Mouse (Mus musculus) thymus, adult 2 months (tissue): Measurements from ENCODE around the gene Gpha2. TPM values are rescaled to one million over a fixed set of nuclear protein-coding genes. Genes with fewer than 3 reads are reported as not detected.
A peak's percentile ranks its signal among the peaks of the same experiment; 100 is the strongest.

ENCODE experiments used
- DNase-seq: peaks from one replicate; pipeline ENCODE4 v3.0.0; 2021
- H3K27ac ChIP-seq: fragments of 200-500 bp; 2 replicates; pipeline ENCODE4 v1.5.1; 2012; ENCODE audit warnings: low read length, control low read depth; ENCODE audit not compliant: control insufficient read depth, insufficient read depth
- H3K27me3 ChIP-seq: fragments of 200-500 bp; 2 replicates; pipeline ENCODE4 v1.6.1; 2012; ENCODE audit warnings: mild to moderate bottlenecking, low read length, moderate library complexity, mixed read lengths; ENCODE audit not compliant: control insufficient read depth, insufficient read depth
- H3K36me3 ChIP-seq: fragments of 200-500 bp; 2 replicates; pipeline ENCODE4 v1.6.1; 2012; ENCODE audit warnings: mild to moderate bottlenecking, low read length, moderate library complexity; ENCODE audit not compliant: control insufficient read depth, insufficient read depth
- H3K4me1 ChIP-seq: fragments of 200-500 bp; replicated peaks from 2 replicates; pipeline ENCODE4 v1.6.1; 2012; ENCODE audit warnings: low read length; ENCODE audit not compliant: control insufficient read depth, insufficient read depth
- H3K4me3 ChIP-seq: fragments of 200-500 bp; 2 replicates; pipeline ENCODE4 v1.5.1; 2012; ENCODE audit warnings: mild to moderate bottlenecking, low read length, control low read depth, moderate library complexity; ENCODE audit not compliant: control insufficient read depth, insufficient read depth
- CTCF ChIP-seq: fragments of 200-500 bp; IDR thresholded peaks from 2 replicates; pipeline ENCODE4 v1.5.1; 2012; ENCODE audit warnings: mild to moderate bottlenecking, control low read depth, low read length, moderate library complexity, borderline replicate concordance; ENCODE audit not compliant: control insufficient read depth, poor library complexity, insufficient read depth; ENCODE audit errors: extremely low read depth
- POLR2A ChIP-seq: fragments of 200-500 bp; IDR thresholded peaks from 2 replicates; pipeline ENCODE4 v1.6.1; 2012; ENCODE audit warnings: mild to moderate bottlenecking, low read length, control low read depth, moderate library complexity; ENCODE audit not compliant: control insufficient read depth, poor library complexity, insufficient read depth; ENCODE audit errors: extremely low read depth
- WGBS: fragments of 180-500 bp; shearing (Covaris S2); methylation state at CpG from one replicate; pipeline ENCODE4 v1.1.7; 2018; 5-methylcytosine and 5-hydroxymethylcytosine counted together
- polyA plus RNA-seq: library from polyadenylated mRNA; depleted of rRNA; stranded (reverse); fragments of >200 nt; gene quantifications from 2 replicates; pipeline ENCODE4 v1.2.3, GENCODE M21; 2012

The Gpha2 gene
- polyA plus RNA-seq, 1 experiment: 8.9 TPM

- Histone ChIP-seq H3K27ac (no peak overlapping the region), H3K36me3 (peaks cover 72% of the 10 kb centered on the region), H3K4me3 (no peak overlapping the region), H3K4me1 (no peaks in the 10 kb centered on the region), H3K27me3 (no peaks in the 10 kb centered on the region)
- TF ChIP-seq CTCF: no peak
- no peak for TF ChIP-seq POLR2A
- no peak for DNase-seq
- 100% methylated on average over 4 of the region's 4 CpGs for WGBS
Observed at GRCm38 (mm10) chr19:6253021-6253420, 26.8 kb downstream of the Gpha2 start.

- TF ChIP-seq CTCF (peak; percentile 54; the same call in 1 of the 2 replicates), POLR2A (no peak)
- WGBS: 76% methylated on average over 2 of the region's 2 CpGs
- Histone ChIP-seq H3K36me3 (peaks cover 23% of the 10 kb centered on the region), H3K27ac (no peak overlapping the region), H3K4me3 (no peak overlapping the region), H3K4me1 (no peaks in the 10 kb centered on the region), H3K27me3 (no peaks in the 10 kb centered on the region)
- peak; percentile 49 for DNase-seq
Observed at GRCm38 (mm10) chr19:6260428-6260827, 34.2 kb downstream of the Gpha2 start.

GRCm38 (mm10) chr19:6260946-6261345, 34.8 kb downstream of the Gpha2 start:
- Histone ChIP-seq H3K27ac (no peak overlapping the region), H3K36me3 (peaks cover 18% of the 10 kb centered on the region), H3K4me3 (no peak overlapping the region), H3K27me3 (no peaks in the 10 kb centered on the region), H3K4me1 (no peaks in the 10 kb centered on the region)
- TF ChIP-seq CTCF (no peak), POLR2A (no peak)
- no peak for DNase-seq
- 91% methylated on average over 4 of the region's 4 CpGs for WGBS

GRCm38 (mm10) chr19:6261379-6261778, 35.2 kb downstream of the Gpha2 start:
- Histone ChIP-seq H3K27ac (no peak overlapping the region), H3K4me1 (no peaks in the 10 kb centered on the region), H3K36me3 (peaks cover 14% of the 10 kb centered on the region), H3K4me3 (no peak overlapping the region), H3K27me3 (no peaks in the 10 kb centered on the region)
- WGBS: 97% methylated on average over 14 of the region's 14 CpGs
- DNase-seq: no peak
- TF ChIP-seq CTCF: no peak
- no peak for TF ChIP-seq POLR2A

GRCm38 (mm10) chr19:6262222-6262621, 36.0 kb downstream of the Gpha2 start:
- peak; percentile 75 for DNase-seq
- no peaks in the 10 kb centered on the region for H3K4me1 ChIP-seq
- H3K27ac ChIP-seq: no peak overlapping the region
- no peak overlapping the region for H3K4me3 ChIP-seq
- H3K27me3 ChIP-seq: no peaks in the 10 kb centered on the region
- no peak for TF ChIP-seq POLR2A
- TF ChIP-seq CTCF: peak; percentile 92; the same call in 1 of the 2 replicates
- 67% methylated on average over 7 of the region's 7 CpGs for WGBS
- H3K36me3 ChIP-seq: peaks cover 13% of the 10 kb centered on the region

GRCm38 (mm10) chr19:6262839-6263433, 36.8 kb downstream of the Gpha2 start:
- no peak for DNase-seq
- WGBS: 77% methylated on average over 8 of the region's 8 CpGs
- H3K27ac ChIP-seq: no peak overlapping the region
- no peak overlapping the region for H3K4me3 ChIP-seq
- H3K36me3 ChIP-seq: peaks cover 6% of the 10 kb centered on the region
- TF ChIP-seq CTCF: no peak
- TF ChIP-seq POLR2A: no peak
- H3K27me3 ChIP-seq: no peaks in the 10 kb centered on the region
- no peaks in the 10 kb centered on the region for H3K4me1 ChIP-seq

GRCm38 (mm10) chr19:6264200-6264599, 38.0 kb downstream of the Gpha2 start:
- Histone ChIP-seq H3K27ac (no peak overlapping the region), H3K4me1 (no peaks in the 10 kb centered on the region), H3K4me3 (no peak overlapping the region), H3K36me3 (no peaks in the 10 kb centered on the region), H3K27me3 (no peaks in the 10 kb centered on the region)
- no peak for DNase-seq
- TF ChIP-seq POLR2A (no peak), CTCF (no peak)
- WGBS: 73% methylated on average over 9 of the region's 9 CpGs
